Mouse (Mus musculus) liver, embryonic 13.5 days (tissue): Measurements from ENCODE around the gene Ttc29. TPM values are rescaled to one million over a fixed set of nuclear protein-coding genes. Genes with fewer than 3 reads are reported as not detected.

ENCODE experiments used
- ATAC-seq: fragments of 200-750 bp; cut with Nextera tagmentation; 2 replicates; pipeline ENCODE4 v1.8.0; 2017; ENCODE audit warnings: low read depth, mild to moderate bottlenecking, moderate number of reproducible peaks, moderate library complexity
- DNase-seq: peaks from one replicate; pipeline ENCODE4 v3.0.0; 2022
- H3K27ac ChIP-seq: fragments of 300-500 bp; sonication (generic); 2 replicates; pipeline ENCODE4 v1.5.1; 2015; ENCODE audit warnings: moderate library complexity, mild to moderate bottlenecking, inconsistent platforms
- H3K27me3 ChIP-seq: fragments of 300-500 bp; sonication (generic); 2 replicates; pipeline ENCODE4 v1.6.1; 2015; ENCODE audit warnings: mild to moderate bottlenecking, inconsistent platforms
- H3K36me3 ChIP-seq: fragments of 300-500 bp; sonication (generic); 2 replicates; pipeline ENCODE4 v1.6.1; 2015; ENCODE audit warnings: mild to moderate bottlenecking, inconsistent platforms
- H3K4me1 ChIP-seq: fragments of 300-500 bp; sonication (generic); replicated peaks from 2 replicates; pipeline ENCODE4 v1.6.1; 2015; ENCODE audit warnings: inconsistent platforms
- H3K4me2 ChIP-seq: fragments of 300-500 bp; sonication (generic); 2 replicates; pipeline ENCODE4 v1.6.1; 2015; ENCODE audit warnings: inconsistent platforms, mild to moderate bottlenecking, moderate library complexity
- H3K4me3 ChIP-seq: fragments of 300-500 bp; sonication (generic); replicated peaks from 2 replicates; pipeline ENCODE4 v1.5.1; 2015; ENCODE audit warnings: mild to moderate bottlenecking, inconsistent platforms
- H3K9ac ChIP-seq: fragments of 300-500 bp; sonication (generic); 2 replicates; pipeline ENCODE4 v1.6.1; 2015; ENCODE audit warnings: mild to moderate bottlenecking, inconsistent platforms
- H3K9me3 ChIP-seq: fragments of 300-500 bp; sonication (generic); replicated peaks from 2 replicates; pipeline ENCODE4 v1.6.1; 2016; ENCODE audit warnings: inconsistent platforms
- WGBS: fragments of 180-500 bp; shearing (Covaris S2); methylation state at CpG from one replicate; pipeline ENCODE4 v1.1.7; 2015; ENCODE audit not compliant: insufficient replicate concordance; 5-methylcytosine and 5-hydroxymethylcytosine counted together
- polyA plus RNA-seq: library from polyadenylated mRNA; unstranded; fragments of >200 nt; fragmentation: Nextera tagmentation; extraction: Ambion mirVana; gene quantifications from 2 replicates; pipeline ENCODE4 v1.2.1, GENCODE M21; 2015

Ttc29 gene
- polyA plus RNA-seq, 1 experiment from 2014 or later = not detected

GRCm38 (mm10) chr8:78284805-78285204 lies 71.7 kb downstream of the Ttc29 start:
- 60% methylated on average over 2 of the region's 2 CpGs for WGBS
- no peak for ATAC-seq

DNA sequence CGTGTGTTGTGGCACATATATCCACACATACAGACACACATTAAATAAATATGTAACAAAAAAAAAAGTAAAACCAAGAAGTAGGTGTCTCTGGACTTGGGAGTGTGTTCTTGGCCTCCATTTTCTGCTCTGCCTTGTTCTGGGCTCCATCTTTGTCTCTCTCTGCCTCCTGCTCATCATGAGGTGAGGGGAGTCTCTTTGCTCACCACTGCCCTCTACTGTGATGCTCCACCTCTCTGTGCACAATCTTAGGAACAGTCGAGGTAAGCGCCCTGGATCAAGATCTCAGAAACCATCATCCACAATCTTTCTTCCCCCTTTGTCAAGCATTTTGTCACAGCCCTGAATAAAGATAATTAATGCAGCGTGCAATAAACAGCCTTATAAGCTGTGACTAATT lies 72.3 kb downstream of the Ttc29 start:
- DNase-seq (no peak), ATAC-seq (no peak)
- Histone ChIP-seq H3K4me3 (no peak overlapping the region), H3K9me3 (no peaks in the 10 kb centered on the region), H3K27me3 (no peaks in the 10 kb centered on the region), H3K36me3 (no peaks in the 10 kb centered on the region), H3K9ac (no peak overlapping the region), H3K4me2 (no peak overlapping the region), H3K4me1 (no peaks in the 10 kb centered on the region), H3K27ac (no peak overlapping the region)
- WGBS = 59% methylated on average over 4 of the region's 4 CpGs

More at GRCm38 (mm10) chr8:78284805-78285204, 71.7 kb downstream of the Ttc29 start:
- no peak overlapping the region for H3K4me2 ChIP-seq
- no peak for DNase-seq
- H3K27ac ChIP-seq = no peak overlapping the region
- no peaks in the 10 kb centered on the region for H3K9me3 ChIP-seq
- no peaks in the 10 kb centered on the region for H3K36me3 ChIP-seq
- H3K9ac ChIP-seq = no peak overlapping the region
- H3K27me3 ChIP-seq = no peaks in the 10 kb centered on the region
- no peak overlapping the region for H3K4me3 ChIP-seq
- no peaks in the 10 kb centered on the region for H3K4me1 ChIP-seq

DNA sequence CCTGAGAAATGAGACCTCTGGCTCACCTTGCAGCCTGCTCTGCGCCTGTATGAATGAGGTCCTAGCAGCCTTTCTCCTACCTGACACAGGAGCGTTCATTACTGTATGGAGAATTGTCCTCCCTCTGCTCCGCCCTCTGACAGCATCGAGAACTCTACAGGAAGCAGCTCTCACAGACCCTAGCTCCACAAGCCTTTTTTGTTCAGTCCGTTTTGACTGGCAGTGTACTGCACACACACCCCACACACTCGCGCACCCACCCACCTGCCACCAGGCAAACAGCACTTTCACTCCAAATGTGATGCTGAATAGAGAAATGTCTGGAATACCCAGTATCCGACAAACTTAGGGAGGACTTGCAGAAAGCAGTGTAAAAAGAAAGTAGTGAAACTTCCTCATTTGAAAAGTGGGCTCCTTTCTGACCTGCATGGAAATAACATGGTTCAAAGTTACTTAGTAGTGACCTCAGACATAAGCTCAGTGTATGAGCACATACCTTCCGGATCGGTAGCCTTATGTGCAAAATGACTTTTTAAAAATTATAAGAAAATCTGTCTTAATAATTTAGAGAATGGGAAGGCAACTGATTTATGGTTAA lies 76.4 kb downstream of the Ttc29 start:
- Histone ChIP-seq H3K4me1 (no peaks in the 10 kb centered on the region), H3K27me3 (no peaks in the 10 kb centered on the region), H3K36me3 (no peaks in the 10 kb centered on the region), H3K4me3 (no peak overlapping the region), H3K4me2 (no peak overlapping the region), H3K9ac (no peak overlapping the region), H3K9me3 (no peaks in the 10 kb centered on the region), H3K27ac (no peak overlapping the region)
- no peak for DNase-seq
- WGBS = 53% methylated on average over 10 of the region's 10 CpGs
- ATAC-seq = no peak

- DNase-seq (no peak), ATAC-seq (no peak)
- Histone ChIP-seq H3K4me3 (no peak overlapping the region), H3K4me2 (no peak overlapping the region), H3K9ac (no peak overlapping the region), H3K4me1 (no peaks in the 10 kb centered on the region), H3K27me3 (no peaks in the 10 kb centered on the region), H3K36me3 (no peaks in the 10 kb centered on the region), H3K9me3 (no peaks in the 10 kb centered on the region), H3K27ac (no peak overlapping the region)
- WGBS = 46% methylated on average over 7 of the region's 7 CpGs
These were observed 77.2 kb downstream of the Ttc29 start for GRCm38 (mm10) chr8:78290274-78290673.

DNA sequence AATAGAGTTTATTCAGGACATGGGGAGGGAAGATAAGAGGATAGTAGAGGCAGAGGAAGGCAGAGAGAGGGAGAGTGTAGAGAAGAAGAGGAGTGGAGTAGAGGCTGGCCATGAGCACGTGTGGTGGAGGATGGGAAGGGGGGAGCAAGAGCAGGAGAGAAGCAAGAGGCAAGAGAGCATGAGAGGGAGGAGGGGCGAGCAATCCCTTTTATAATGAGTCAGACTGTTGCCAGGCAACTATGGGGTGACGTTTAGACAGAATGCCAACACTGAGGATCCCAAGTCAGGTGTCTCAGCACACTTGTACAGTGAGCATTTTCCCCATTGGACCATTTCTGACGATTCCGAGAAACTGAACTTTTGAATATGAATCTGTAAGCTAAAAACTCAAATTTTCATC lies 82.4 kb downstream of the Ttc29 start:
- Histone ChIP-seq H3K36me3 (no peaks in the 10 kb centered on the region), H3K4me2 (no peak overlapping the region), H3K4me1 (no peaks in the 10 kb centered on the region), H3K9ac (no peak overlapping the region), H3K4me3 (no peak overlapping the region), H3K27me3 (no peaks in the 10 kb centered on the region), H3K27ac (no peak overlapping the region), H3K9me3 (no peaks in the 10 kb centered on the region)
- DNase-seq (no peak), ATAC-seq (no peak)
- 49% methylated on average over 5 of the region's 5 CpGs for WGBS

GRCm38 (mm10) chr8:78303579-78303978 lies 90.5 kb downstream of the Ttc29 start:
- WGBS = 49% methylated on average over 7 of the region's 7 CpGs
- no peaks in the 10 kb centered on the region for H3K27me3 ChIP-seq
- H3K9me3 ChIP-seq = no peaks in the 10 kb centered on the region
- no peaks in the 10 kb centered on the region for H3K36me3 ChIP-seq
- ATAC-seq = no peak
- no peak overlapping the region for H3K4me2 ChIP-seq
- no peak overlapping the region for H3K4me3 ChIP-seq
- H3K4me1 ChIP-seq = no peaks in the 10 kb centered on the region
- no peak overlapping the region for H3K27ac ChIP-seq
- H3K9ac ChIP-seq = no peak overlapping the region
- no peak for DNase-seq

GRCm38 (mm10) chr8:78306604-78307003 lies 93.5 kb downstream of the Ttc29 start:
- no peaks in the 10 kb centered on the region for H3K4me1 ChIP-seq
- DNase-seq (no peak), ATAC-seq (no peak)
- H3K9me3 ChIP-seq = no peaks in the 10 kb centered on the region
- no peak overlapping the region for H3K4me2 ChIP-seq
- no peak overlapping the region for H3K4me3 ChIP-seq
- H3K27me3 ChIP-seq = no peaks in the 10 kb centered on the region
- H3K36me3 ChIP-seq = no peaks in the 10 kb centered on the region
- no peak overlapping the region for H3K27ac ChIP-seq
- 48% methylated on average over 10 of the region's 10 CpGs for WGBS
- no peak overlapping the region for H3K9ac ChIP-seq

DNA sequence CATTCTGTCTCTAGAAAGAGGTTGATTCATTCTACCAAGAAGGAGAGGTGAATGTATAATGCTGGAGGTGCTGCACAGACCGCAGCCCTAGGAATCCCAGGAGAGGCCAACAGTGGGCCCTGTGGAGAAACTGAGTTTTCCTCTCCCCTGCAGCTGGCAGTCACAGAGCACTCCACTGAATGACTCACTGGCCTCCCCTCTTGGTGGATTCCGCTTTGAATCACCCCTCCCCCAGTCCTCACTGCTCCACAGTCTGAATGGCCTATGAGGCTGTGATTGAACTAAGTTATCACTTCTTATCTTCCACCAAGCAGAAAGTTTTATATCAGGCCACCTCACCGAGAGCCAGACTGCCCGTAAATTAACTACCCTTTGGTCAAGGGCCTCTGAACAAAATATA lies 94.0 kb downstream of the Ttc29 start:
- WGBS = 38% methylated on average over 4 of the region's 4 CpGs
- no peaks in the 10 kb centered on the region for H3K36me3 ChIP-seq
- no peaks in the 10 kb centered on the region for H3K9me3 ChIP-seq
- H3K27me3 ChIP-seq = no peaks in the 10 kb centered on the region
- no peak overlapping the region for H3K4me3 ChIP-seq
- H3K4me1 ChIP-seq = no peaks in the 10 kb centered on the region
- H3K4me2 ChIP-seq = no peak overlapping the region
- DNase-seq (no peak), ATAC-seq (no peak)
- no peak overlapping the region for H3K9ac ChIP-seq
- no peak overlapping the region for H3K27ac ChIP-seq

DNA sequence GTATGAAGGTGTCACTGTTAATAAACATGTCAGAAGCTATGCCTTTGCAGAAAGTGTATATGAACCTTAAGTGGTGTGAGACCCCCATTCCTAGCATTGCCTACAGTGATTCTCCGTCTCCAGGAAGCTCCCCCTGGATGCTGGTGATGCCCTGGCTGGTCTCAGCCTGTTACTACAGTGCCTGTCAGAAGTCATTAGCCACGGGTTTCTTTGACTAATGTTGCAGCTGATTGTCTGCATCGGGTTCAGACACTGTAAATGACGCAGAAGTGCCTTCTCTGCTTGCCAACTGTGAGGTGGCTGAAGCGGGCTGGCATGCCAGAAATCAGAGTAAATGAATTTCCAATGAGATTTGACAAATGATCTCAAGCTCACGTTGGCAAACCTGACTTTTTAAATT lies 96.4 kb downstream of the Ttc29 start:
- WGBS = 54% methylated on average over 6 of the region's 6 CpGs
- Histone ChIP-seq H3K4me1 (no peaks in the 10 kb centered on the region), H3K4me3 (no peak overlapping the region), H3K36me3 (no peaks in the 10 kb centered on the region), H3K27ac (no peak overlapping the region), H3K9ac (no peak overlapping the region), H3K27me3 (no peaks in the 10 kb centered on the region), H3K4me2 (no peak overlapping the region), H3K9me3 (no peaks in the 10 kb centered on the region)
- no peak for ATAC-seq
- DNase-seq = no peak

- Histone ChIP-seq H3K9ac (no peak overlapping the region), H3K27me3 (no peaks in the 10 kb centered on the region), H3K9me3 (no peaks in the 10 kb centered on the region), H3K4me2 (no peak overlapping the region), H3K4me3 (no peak overlapping the region), H3K4me1 (no peaks in the 10 kb centered on the region), H3K36me3 (no peaks in the 10 kb centered on the region), H3K27ac (no peak overlapping the region)
- WGBS = 55% methylated on average over 9 of the region's 9 CpGs
- DNase-seq (no peak), ATAC-seq (no peak)
These were observed 102.5 kb downstream of the Ttc29 start for GRCm38 (mm10) chr8:78315576-78315975.

DNA sequence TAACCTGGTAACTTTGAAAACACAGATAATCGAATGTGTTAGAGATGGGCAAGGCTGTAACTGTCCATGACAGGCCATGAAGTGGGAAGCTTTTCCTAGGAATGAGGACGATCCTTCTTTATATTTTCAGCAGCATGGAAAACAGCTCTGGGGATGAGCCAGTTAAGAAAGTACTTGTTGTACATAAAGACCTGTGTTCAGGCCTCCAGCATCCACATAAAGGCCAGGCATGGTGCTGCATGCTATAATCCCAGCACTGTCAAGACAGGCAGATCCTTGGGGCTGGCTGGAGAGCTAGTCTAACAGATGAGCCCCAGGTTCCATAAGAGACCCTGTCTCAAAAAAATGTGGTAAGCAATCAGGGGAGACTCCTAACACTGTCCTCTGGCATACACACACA lies 104.6 kb downstream of the Ttc29 start:
- Histone ChIP-seq H3K9ac (no peak overlapping the region), H3K27me3 (no peaks in the 10 kb centered on the region), H3K9me3 (no peaks in the 10 kb centered on the region), H3K36me3 (no peaks in the 10 kb centered on the region), H3K4me3 (no peak overlapping the region), H3K4me1 (no peaks in the 10 kb centered on the region), H3K27ac (no peak overlapping the region), H3K4me2 (no peak overlapping the region)
- DNase-seq (no peak), ATAC-seq (no peak)
- 44% methylated on average over 2 of the region's 2 CpGs for WGBS

DNA sequence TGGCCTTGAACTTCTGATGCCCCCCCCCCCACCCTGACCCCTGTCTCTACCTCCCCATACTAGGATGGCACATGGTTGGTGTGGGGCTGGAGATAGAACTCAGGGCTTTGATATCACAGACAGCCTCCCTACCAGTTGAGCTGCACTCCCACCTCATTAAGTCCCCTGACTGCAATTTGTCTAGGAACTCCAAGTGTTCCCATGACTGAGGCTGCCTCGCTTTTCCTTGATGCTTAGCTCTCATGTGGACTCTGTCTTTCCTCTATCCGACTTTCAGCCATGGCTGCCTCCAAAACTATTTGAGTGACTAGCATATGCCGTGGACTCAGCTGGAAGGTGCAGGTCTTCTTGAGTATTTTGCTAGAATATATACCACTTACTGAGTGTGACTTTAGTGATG lies 110.3 kb downstream of the Ttc29 start:
- no peak for DNase-seq
- Histone ChIP-seq H3K27me3 (no peaks in the 10 kb centered on the region), H3K9me3 (no peaks in the 10 kb centered on the region), H3K4me2 (no peak overlapping the region), H3K9ac (no peak overlapping the region), H3K36me3 (no peaks in the 10 kb centered on the region), H3K4me3 (no peak overlapping the region), H3K27ac (no peak overlapping the region), H3K4me1 (no peaks in the 10 kb centered on the region)
- WGBS = 61% methylated on average over 3 of the region's 3 CpGs
- no peak for ATAC-seq
